Mouse (Mus musculus): ENCODE measurements around the gene Rab37. TPM values are rescaled to one million over a fixed set of nuclear protein-coding genes. Genes with fewer than 3 reads are reported as not detected.
A peak's percentile ranks its signal among the peaks of the same experiment; 100 is the strongest.

The Rab37 gene
- polyA plus RNA-seq, 1 experiment from 2014 or later: 0.99 TPM

DNA sequence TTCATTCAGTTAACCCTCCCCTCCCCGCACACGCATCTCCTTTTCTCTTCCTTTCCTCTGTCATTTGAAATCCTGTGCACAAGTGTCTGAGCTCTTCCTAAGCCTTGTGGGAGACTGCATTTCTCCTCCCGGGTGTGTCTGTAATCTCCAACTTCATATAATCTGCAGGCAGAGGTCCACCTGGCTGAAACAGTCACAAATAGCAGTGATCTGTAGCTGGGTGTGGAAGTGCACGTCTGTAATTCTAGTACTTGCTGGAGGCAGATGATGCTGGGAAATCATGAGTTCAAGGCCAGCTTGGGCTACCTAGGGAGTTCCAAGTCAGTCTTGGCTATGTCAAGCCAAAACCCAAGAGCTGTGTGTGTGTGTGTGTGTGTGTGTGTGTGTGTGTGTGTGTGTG, 909 bp downstream of the Rab37 start:
- Histone ChIP-seq H3K4me2 (peak overlapping the region; percentile 54), H3K36me3 (no peaks in the 10 kb centered on the region), H3K9ac (no peak overlapping the region), H3K4me1 (replicated peaks) (peaks cover 12% of the 10 kb centered on the region), H3K4me3 (peak overlapping the region; percentile 34; the same call in 1 of the 2 replicates), H3K27ac (no peak overlapping the region), H3K9me3 (no peaks in the 10 kb centered on the region), H3K27me3 (peaks cover 40% of the 10 kb centered on the region)
- 20% methylated on average over 4 of the region's 4 CpGs for WGBS
- ATAC-seq (ENCODE audit: low FRiP score): no peak

DNA sequence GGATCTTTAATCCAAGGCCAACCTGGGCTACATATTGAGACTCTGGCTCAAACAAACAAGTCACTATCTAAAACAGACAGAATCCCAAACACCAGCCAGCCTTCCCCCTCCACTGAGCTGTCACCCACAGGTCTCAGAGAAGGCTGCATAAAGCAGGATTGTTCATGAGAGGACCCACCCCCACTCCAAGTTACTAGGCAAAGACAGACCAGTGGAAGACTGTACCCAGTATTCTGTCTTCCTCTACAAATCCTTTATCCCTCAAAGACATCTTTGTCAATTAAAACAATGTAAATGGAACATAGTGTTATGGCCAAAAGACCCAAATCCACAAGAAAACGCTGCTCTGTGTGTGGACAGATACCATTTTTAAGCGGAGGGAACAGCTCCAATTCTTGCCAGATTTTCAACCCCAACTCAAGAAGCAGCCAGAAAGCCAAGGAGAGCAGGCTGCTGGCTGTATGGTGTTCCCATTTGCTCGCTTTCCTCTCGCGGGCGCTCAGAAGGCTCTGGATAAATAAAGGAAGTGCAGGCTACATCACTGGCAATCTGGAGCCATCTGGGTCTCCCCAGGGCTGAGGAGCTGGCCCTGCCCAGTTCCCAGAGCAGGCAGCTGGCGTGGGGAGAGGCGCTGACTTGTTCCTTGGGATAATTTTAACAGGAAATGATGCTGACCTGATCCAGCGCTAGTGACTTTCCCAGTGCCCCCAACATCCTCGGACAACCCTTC, 7.1 kb downstream of the Rab37 start:
- H3K27me3 ChIP-seq: 0 out of 2 replicates have a peak, but pooled peaks cover 1% of the 10 kb centered on the region
- WGBS: 59% methylated on average over 10 of the region's 10 CpGs
- no peak overlapping the region for H3K4me3 ChIP-seq
- no peak for ATAC-seq (ENCODE audit: low FRiP score)
- no peak overlapping the region for H3K4me2 ChIP-seq
- H3K36me3 ChIP-seq: no peaks in the 10 kb centered on the region
- H3K9me3 ChIP-seq: no peaks in the 10 kb centered on the region
- peaks cover 9% of the 10 kb centered on the region for H3K4me1 ChIP-seq (replicated peaks)
- H3K27ac ChIP-seq: no peak overlapping the region
- H3K9ac ChIP-seq: no peak overlapping the region

- ATAC-seq (ENCODE audit: low FRiP score): no peak
- Histone ChIP-seq H3K27ac (no peak overlapping the region), H3K36me3 (no peaks in the 10 kb centered on the region), H3K27me3 (no peaks in the 10 kb centered on the region), H3K4me1 (replicated peaks) (peaks cover 9% of the 10 kb centered on the region), H3K9me3 (no peaks in the 10 kb centered on the region), H3K4me3 (no peak overlapping the region), H3K4me2 (no peak overlapping the region), H3K9ac (no peak overlapping the region)
- WGBS: 65% methylated on average over 16 of the region's 16 CpGs
These were observed 8.1 kb downstream of the Rab37 start for GRCm38 (mm10) chr11:115099241-115099840.

DNA sequence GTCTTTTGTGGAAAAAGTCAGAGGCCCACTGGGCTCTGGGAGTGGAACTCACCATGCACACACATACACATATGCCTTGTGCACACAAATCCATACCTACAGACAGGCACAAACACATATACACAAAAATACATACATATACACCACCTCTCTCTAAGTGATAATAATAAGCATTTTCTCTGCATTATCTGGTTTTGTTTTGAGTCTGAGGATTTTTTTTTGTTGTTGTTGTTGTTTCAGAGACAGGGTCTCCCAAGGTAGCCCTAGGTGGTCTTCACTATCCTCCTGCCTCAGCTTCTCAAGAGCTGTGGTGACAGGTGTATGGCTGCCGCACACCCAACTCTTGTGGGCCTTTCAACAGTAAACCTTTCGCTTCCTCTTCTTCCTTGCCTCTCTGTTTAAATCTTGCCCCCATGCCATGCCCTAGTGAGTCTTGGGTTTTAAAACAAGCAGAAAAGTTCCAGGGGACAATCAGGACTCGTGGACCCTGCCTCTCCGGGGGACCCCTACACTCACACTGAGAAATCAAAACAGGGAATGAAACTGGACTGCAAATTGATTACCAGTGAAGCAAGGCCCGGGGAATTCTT, 8.9 kb downstream of the Rab37 start:
- no peak for ATAC-seq (ENCODE audit: low FRiP score)
- H3K4me3 ChIP-seq: no peak overlapping the region
- H3K27ac ChIP-seq: no peak overlapping the region
- no peak overlapping the region for H3K4me2 ChIP-seq
- peaks cover 9% of the 10 kb centered on the region for H3K4me1 ChIP-seq (replicated peaks)
- no peaks in the 10 kb centered on the region for H3K36me3 ChIP-seq
- H3K9me3 ChIP-seq: no peaks in the 10 kb centered on the region
- no peak overlapping the region for H3K9ac ChIP-seq
- no peaks in the 10 kb centered on the region for H3K27me3 ChIP-seq
- WGBS: 81% methylated on average over 5 of the region's 5 CpGs

GRCm38 (mm10) chr11:115100741-115101140, 9.5 kb downstream of the Rab37 start:
- H3K4me3 ChIP-seq: no peak overlapping the region
- H3K27me3 ChIP-seq: no peaks in the 10 kb centered on the region
- no peaks in the 10 kb centered on the region for H3K36me3 ChIP-seq
- no peak overlapping the region for H3K9ac ChIP-seq
- H3K27ac ChIP-seq: no peak overlapping the region
- WGBS: 68% methylated on average over 7 of the region's 7 CpGs
- H3K4me1 ChIP-seq (replicated peaks): peaks cover 9% of the 10 kb centered on the region
- H3K4me2 ChIP-seq: no peak overlapping the region
- no peaks in the 10 kb centered on the region for H3K9me3 ChIP-seq
- no peak for ATAC-seq (ENCODE audit: low FRiP score)

GRCm38 (mm10) chr11:115101615-115102051, 10.4 kb downstream of the Rab37 start:
- no peak overlapping the region for H3K4me2 ChIP-seq
- H3K9me3 ChIP-seq: no peaks in the 10 kb centered on the region
- no peaks in the 10 kb centered on the region for H3K36me3 ChIP-seq
- H3K4me3 ChIP-seq: no peak overlapping the region
- no peaks in the 10 kb centered on the region for H3K27me3 ChIP-seq
- no peak overlapping the region for H3K9ac ChIP-seq
- 59% methylated on average over 6 of the region's 6 CpGs for WGBS
- peaks cover 9% of the 10 kb centered on the region for H3K4me1 ChIP-seq (replicated peaks)
- ATAC-seq (ENCODE audit: low FRiP score): no peak
- H3K27ac ChIP-seq: no peak overlapping the region

GRCm38 (mm10) chr11:115102116-115102515, 10.9 kb downstream of the Rab37 start:
- 92% methylated on average over 9 of the region's 9 CpGs for WGBS
- H3K36me3 ChIP-seq: no peaks in the 10 kb centered on the region
- no peak for ATAC-seq (ENCODE audit: low FRiP score)

GRCm38 (mm10) chr11:115103470-115104413, 12.5 kb downstream of the Rab37 start:
- no peak overlapping the region for H3K27ac ChIP-seq
- no peaks in the 10 kb centered on the region for H3K27me3 ChIP-seq
- H3K4me2 ChIP-seq: no peak overlapping the region
- no peak overlapping the region for H3K4me3 ChIP-seq
- WGBS: 90% methylated on average over 25 of the region's 25 CpGs
- H3K4me1 ChIP-seq (replicated peaks): peaks cover 24% of the 10 kb centered on the region
- no peak for ATAC-seq (ENCODE audit: low FRiP score)
- H3K9ac ChIP-seq: no peak overlapping the region
- no peaks in the 10 kb centered on the region for H3K36me3 ChIP-seq
- no peaks in the 10 kb centered on the region for H3K9me3 ChIP-seq

More at GRCm38 (mm10) chr11:115102116-115102515, 10.9 kb downstream of the Rab37 start:
- H3K9ac ChIP-seq: no peak overlapping the region
- H3K4me3 ChIP-seq: no peak overlapping the region
- no peak overlapping the region for H3K4me2 ChIP-seq
- no peaks in the 10 kb centered on the region for H3K9me3 ChIP-seq
- peaks cover 13% of the 10 kb centered on the region for H3K4me1 ChIP-seq (replicated peaks)
- no peaks in the 10 kb centered on the region for H3K27me3 ChIP-seq
- no peak overlapping the region for H3K27ac ChIP-seq

GRCm38 (mm10) chr11:115104769-115105563, 13.7 kb downstream of the Rab37 start:
- Histone ChIP-seq H3K27me3 (no peaks in the 10 kb centered on the region), H3K4me3 (no peak overlapping the region), H3K36me3 (no peaks in the 10 kb centered on the region), H3K4me1 (replicated peaks) (peaks cover 18% of the 10 kb centered on the region), H3K4me2 (no peak overlapping the region), H3K9me3 (no peaks in the 10 kb centered on the region), H3K27ac (no peak overlapping the region), H3K9ac (no peak overlapping the region)
- ATAC-seq (ENCODE audit: low FRiP score): no peak
- WGBS: 65% methylated on average over 8 of the region's 8 CpGs

- H3K4me2 ChIP-seq: no peak overlapping the region
- no peaks in the 10 kb centered on the region for H3K9me3 ChIP-seq
- no peak overlapping the region for H3K27ac ChIP-seq
- H3K36me3 ChIP-seq: no peaks in the 10 kb centered on the region
- H3K4me1 ChIP-seq (replicated peaks): peaks cover 14% of the 10 kb centered on the region
- no peak for ATAC-seq (ENCODE audit: low FRiP score)
- H3K9ac ChIP-seq: no peak overlapping the region
- WGBS: 91% methylated on average over 2 of the region's 2 CpGs
- H3K27me3 ChIP-seq: no peaks in the 10 kb centered on the region
- no peak overlapping the region for H3K4me3 ChIP-seq
These were observed 15.4 kb downstream of the Rab37 start for GRCm38 (mm10) chr11:115106638-115107037.

- 33% methylated on average over 4 of the region's 4 CpGs for WGBS
- no peak for ATAC-seq (ENCODE audit: low FRiP score)
- no peaks in the 10 kb centered on the region for H3K36me3 ChIP-seq
- H3K4me1 ChIP-seq (replicated peaks): peaks cover 14% of the 10 kb centered on the region
- no peak overlapping the region for H3K4me3 ChIP-seq
- H3K27me3 ChIP-seq: no peaks in the 10 kb centered on the region
- H3K27ac ChIP-seq: 0 out of 2 replicates have a peak overlapping the region, but pooled peaks have one; percentile 18
- no peaks in the 10 kb centered on the region for H3K9me3 ChIP-seq
- no peak overlapping the region for H3K4me2 ChIP-seq
- no peak overlapping the region for H3K9ac ChIP-seq
These were observed 16.2 kb downstream of the Rab37 start for GRCm38 (mm10) chr11:115107403-115107916.
